Mouse (Mus musculus) C2C12 (cell line): ENCODE results near the gene P2ry14. TPM values are rescaled to one million over a fixed set of nuclear protein-coding genes. Genes with fewer than 3 reads are reported as not detected.

Experiments
- H3K27me3 ChIP-seq: one replicate; pipeline ENCODE4 v1.6.1; 2011; ENCODE audit not compliant: control insufficient read depth, insufficient read depth, insufficient read length
- H3K36me3 ChIP-seq: one replicate; pipeline ENCODE4 v1.6.1; 2011; ENCODE audit not compliant: control insufficient read depth, insufficient read depth
- H3K4me3 ChIP-seq: one replicate; pipeline ENCODE4 v1.5.1; 2011; ENCODE audit warnings: mild to moderate bottlenecking, control low read depth; ENCODE audit not compliant: poor library complexity, insufficient read depth, severe bottlenecking
- H3K79me2 ChIP-seq: one replicate; pipeline ENCODE4 v1.6.1; 2011; ENCODE audit not compliant: control insufficient read depth, insufficient read depth
- H3K79me3 ChIP-seq: one replicate; pipeline ENCODE4 v1.6.1; 2011; ENCODE audit warnings: low read depth, control low read depth
- H3ac ChIP-seq: one replicate; pipeline ENCODE3; 2011; ENCODE audit warnings: low read depth; ENCODE audit not compliant: control insufficient read depth, insufficient read length
- CEBPB ChIP-seq: IDR thresholded peaks from one replicate; pipeline ENCODE4 v1.6.1; 2011; ENCODE audit warnings: low read depth, mild to moderate bottlenecking, control low read depth, moderate library complexity
- CTCF ChIP-seq: IDR thresholded peaks from one replicate; pipeline ENCODE4 v1.5.1; 2011; ENCODE audit not compliant: control insufficient read depth, insufficient read depth, insufficient read length
- FOSL1 ChIP-seq: IDR thresholded peaks from one replicate; pipeline ENCODE4 v1.8.0; 2011; ENCODE audit warnings: mild to moderate bottlenecking, low read length; ENCODE audit not compliant: poor library complexity, insufficient read depth, severe bottlenecking
- MAX ChIP-seq: IDR thresholded peaks from one replicate; pipeline ENCODE4 v1.6.1; 2011; ENCODE audit warnings: mild to moderate bottlenecking, control low read depth
- MYOD1 ChIP-seq: IDR thresholded peaks from one replicate; pipeline ENCODE4 v1.6.1; 2011; ENCODE audit warnings: low read depth; ENCODE audit not compliant: control insufficient read depth, insufficient read length
- MYOG ChIP-seq: IDR thresholded peaks from one replicate; pipeline ENCODE4 v1.6.1; 2011; ENCODE audit not compliant: control insufficient read depth, insufficient read length; ENCODE audit errors: extremely low read depth
- USF1 ChIP-seq: IDR thresholded peaks from one replicate; pipeline ENCODE4 v1.6.1; 2011; ENCODE audit warnings: low read depth, mild to moderate bottlenecking, control low read depth, moderate library complexity
- polyA plus RNA-seq: library from polyadenylated mRNA; unstranded; fragments of >200 nt; fragmentation: generic; extraction: Trizol; gene quantifications from one replicate; pipeline ENCODE4 v1.2.1, GENCODE M21; 2012; ENCODE audit warnings: missing spikeins

P2ry14 gene
- polyA plus RNA-seq, 1 experiment, result not detected

- Histone ChIP-seq H3K27me3 (peaks cover 14% of the 10 kb centered on the region), H3K4me3 (no peak overlapping the region), H3K36me3 (no peaks in the 10 kb centered on the region), H3K79me3 (no peaks in the 10 kb centered on the region), H3K79me2 (no peaks in the 10 kb centered on the region), H3ac (no peak overlapping the region)
- no peak for TF ChIP-seq MYOD1
- TF ChIP-seq USF1, result no peak
These were observed 86.7 kb downstream of the P2ry14 start for GRCm38 (mm10) chr3:59066558-59067294.

- Histone ChIP-seq H3K4me3 (no peak overlapping the region), H3K27me3 (peaks cover 19% of the 10 kb centered on the region), H3ac (no peak overlapping the region), H3K36me3 (no peaks in the 10 kb centered on the region), H3K79me3 (no peaks in the 10 kb centered on the region), H3K79me2 (no peaks in the 10 kb centered on the region)
- TF ChIP-seq MYOD1 (no peak), CTCF (no peak), FOSL1 (no peak), MAX (no peak), CEBPB (no peak), USF1 (no peak), MYOG (no peak)
These were observed 87.5 kb downstream of the P2ry14 start for GRCm38 (mm10) chr3:59065937-59066336.

Other genes starting within 250 kb of the P2ry14 start
- gene Med12l, start 147.8 kb downstream of the P2ry14 start, polyA plus RNA-seq, result not detected
- not detected for gene Gpr171, start 51.8 kb downstream of the P2ry14 start, polyA plus RNA-seq
- gene Gpr87, start 41.5 kb upstream of the P2ry14 start, polyA plus RNA-seq, result not detected
- gene P2ry13, start 57.3 kb upstream of the P2ry14 start, polyA plus RNA-seq, result not detected
- gene P2ry12, start 109.3 kb upstream of the P2ry14 start, polyA plus RNA-seq, result not detected
- 0.04 TPM for gene Igsf10, start 190.8 kb upstream of the P2ry14 start, polyA plus RNA-seq